8 mouse cellular contexts compared by ENCODE assay signal in the genomic region with DNA sequence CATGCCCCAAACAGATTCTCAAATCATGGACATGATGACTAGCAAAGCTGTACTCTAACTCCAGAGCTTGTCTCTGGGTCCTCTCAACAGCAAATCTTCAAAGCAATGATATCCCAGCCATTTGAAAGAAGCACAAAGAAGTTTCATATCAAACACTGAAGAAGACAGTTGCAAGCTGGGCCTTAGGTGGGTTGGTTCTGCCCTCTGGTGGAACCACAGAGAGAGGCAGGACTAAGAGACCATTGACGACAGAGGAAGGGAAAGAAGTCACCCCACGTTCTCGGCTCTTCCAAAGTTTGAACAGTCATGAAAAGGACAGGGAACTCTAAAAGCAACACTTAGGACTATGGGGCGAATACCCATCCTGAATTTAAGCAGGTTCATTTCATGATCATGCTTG. TPM values are rescaled to one million over a fixed set of nuclear protein-coding genes. Genes with fewer than 3 reads are reported as not detected.
A peak's percentile ranks its signal among the peaks of the same experiment; 100 is the strongest.
DNase-seq lines count a peak whose midpoint lies in the region; ATAC-seq and TF ChIP-seq lines count a peak whose summit lies in the region.

No protein-coding gene starts in this region.

- no peaks in the 10 kb centered on the region for H3K9me3 ChIP-seq in hindbrain, embryonic 15.5 days
- no peaks in the 10 kb centered on the region for H3K9me3 ChIP-seq in hindbrain, embryonic 13.5 days

- ATAC-seq in hindbrain, embryonic 15.5 days (ENCODE audit: low FRiP score, low read depth) = peak; percentile 69; the same call in 1 of the 2 replicates
- ATAC-seq in hindbrain, embryonic 13.5 days (ENCODE audit: low FRiP score) = no peak
- peak; percentile 94 for ATAC-seq in megakaryocyte-erythroid progenitor cell, adult 5-6 weeks (replicated peaks; ENCODE audit: low FRiP score, low TSS enrichment, poor library complexity, severe bottlenecking)

- WGBS in hindbrain, embryonic 15.5 days = 29% methylated on average over 4 of the region's 4 CpGs
- WGBS in hindbrain, embryonic 13.5 days = 27% methylated on average over 4 of the region's 4 CpGs

- no peak overlapping the region for H3K4me2 ChIP-seq in hindbrain, embryonic 15.5 days
- no peak overlapping the region for H3K4me2 ChIP-seq in hindbrain, embryonic 13.5 days

- peak; percentile 80 for TF ChIP-seq CTCF in cortical plate, adult 2 months (IDR thresholded peaks at IDR 0.05; ENCODE audit: extremely low read depth, insufficient read depth, low read length)

- H3K27ac ChIP-seq in hindbrain, embryonic 15.5 days (replicated peaks) = no peak overlapping the region
- no peak overlapping the region for H3K27ac ChIP-seq in hindbrain, embryonic 13.5 days
- H3K27ac ChIP-seq in cortical plate, adult 2 months (ENCODE audit: insufficient read depth, low read length) = no peak overlapping the region

- DNase-seq in thymus, postnatal 0 days (ENCODE audit: low spot score) = peak; percentile 33
- no peak for DNase-seq in thymus, postnatal 10 days (ENCODE audit: low spot score in 2 of 2)
- no peak for DNase-seq in gastrocnemius, postnatal 10 days
- DNase-seq in urinary bladder, postnatal 14 days (ENCODE audit: low spot score) = no peak

- no peak for TF ChIP-seq POLR2A in cortical plate, adult 2 months (IDR thresholded peaks at IDR 0.05; ENCODE audit: extremely low read depth, insufficient read depth, low read length)

- no peak overlapping the region for H3K9ac ChIP-seq in hindbrain, embryonic 15.5 days
- no peak overlapping the region for H3K9ac ChIP-seq in hindbrain, embryonic 13.5 days

- H3K27me3 ChIP-seq in hindbrain, embryonic 15.5 days = no peaks in the 10 kb centered on the region
- H3K27me3 ChIP-seq in hindbrain, embryonic 13.5 days = no peaks in the 10 kb centered on the region

- no peaks in the 10 kb centered on the region for H3K4me1 ChIP-seq in hindbrain, embryonic 15.5 days (replicated peaks)
- H3K4me1 ChIP-seq in hindbrain, embryonic 13.5 days (replicated peaks) = no peaks in the 10 kb centered on the region
- no peaks in the 10 kb centered on the region for H3K4me1 ChIP-seq in cortical plate, adult 2 months (ENCODE audit: control insufficient read depth, insufficient read depth, low read length)

- no peak overlapping the region for H3K4me3 ChIP-seq in hindbrain, embryonic 15.5 days
- H3K4me3 ChIP-seq in hindbrain, embryonic 13.5 days = no peak overlapping the region
- no peak overlapping the region for H3K4me3 ChIP-seq in cortical plate, adult 2 months (ENCODE audit: insufficient read depth, low read length)

- H3K36me3 ChIP-seq in hindbrain, embryonic 15.5 days = no peaks in the 10 kb centered on the region
- H3K36me3 ChIP-seq in hindbrain, embryonic 13.5 days = no peaks in the 10 kb centered on the region

RNA-seq across cellular contexts. Expression of gene Fbxo5, which starts 18.5 kb away (rescaled TPM):
- 14.2 and 16.9 TPM in 2 replicates for polyA plus RNA-seq in hindbrain, embryonic 15.5 days (2015; fragmentation: Nextera tagmentation; extraction: Ambion mirVana)
- polyA plus RNA-seq in hindbrain, embryonic 13.5 days (2015; fragmentation: Nextera tagmentation; extraction: Ambion mirVana) = 18.7 and 19.8 TPM in 2 replicates
- polyA plus RNA-seq in thymus, postnatal 0 days (2015; fragmentation: Nextera tagmentation; extraction: Ambion mirVana) = 112 and 116 TPM in 2 replicates
- polyA plus RNA-seq in cortical plate, adult 2 months (2012; rRNA removed) = 1.4 and 2.0 TPM in 2 replicates
- total RNA-seq in megakaryocyte-erythroid progenitor cell, adult 5-6 weeks (2014; fragmentation: Nextera tagmentation) = 91.9 and 94.5 TPM in 2 replicates
- total RNA-seq in megakaryocyte-erythroid progenitor cell, adult 5-6 weeks (2017) = 39.0 and 49.5 TPM in 2 replicates
- total RNA-seq in gastrocnemius, postnatal 10 days (2021) = 1 to 10 TPM; 4.4 to 5.6 TPM

RNA-seq across cellular contexts. Expression of gene Mtrf1l, which starts 36.8 kb away (rescaled TPM):
- polyA plus RNA-seq in hindbrain, embryonic 15.5 days (2015; fragmentation: Nextera tagmentation; extraction: Ambion mirVana) = 10.6 and 12.3 TPM in 2 replicates
- 11.5 and 12.6 TPM in 2 replicates for polyA plus RNA-seq in hindbrain, embryonic 13.5 days (2015; fragmentation: Nextera tagmentation; extraction: Ambion mirVana)
- polyA plus RNA-seq in thymus, postnatal 0 days (2015; fragmentation: Nextera tagmentation; extraction: Ambion mirVana) = 15.3 and 18.0 TPM in 2 replicates
- 6.6 and 7.0 TPM in 2 replicates for polyA plus RNA-seq in cortical plate, adult 2 months (2012; rRNA removed)
- 13.1 and 16.3 TPM in 2 replicates for total RNA-seq in megakaryocyte-erythroid progenitor cell, adult 5-6 weeks (2014; fragmentation: Nextera tagmentation)
- 24.3 and 49.2 TPM in 2 replicates for total RNA-seq in megakaryocyte-erythroid progenitor cell, adult 5-6 weeks (2017)
- 1 to 10 TPM; 6.9 to 7.2 TPM for total RNA-seq in gastrocnemius, postnatal 10 days (2021)
